Mouse (Mus musculus) CH12.LX (cell line): ENCODE measurements around the gene Pigo.

Source experiments
- CTCF ChIP-seq, 2 experiments: IDR thresholded peaks in 1 of 2; conservative IDR thresholded peaks in 1 of 2; 2 replicates each; pipeline ENCODE4 v1.5.1; 2011 to 2012; ENCODE audit warnings: low read depth in 2 of 2, low read length in 2 of 2, improper control_type of control experiment in 1 of 2, inconsistent platforms in 1 of 2, mild to moderate bottlenecking in 1 of 2, moderate library complexity in 1 of 2
- EP300 ChIP-seq: IDR thresholded peaks from 2 replicates; pipeline ENCODE4 v1.6.1; 2011; ENCODE audit warnings: low read length, improper control_type of control experiment
- JUND ChIP-seq: conservative IDR thresholded peaks from 2 replicates; pipeline ENCODE4 v1.6.1; 2011; ENCODE audit warnings: low read depth, low read length, improper control_type of control experiment
- MYC ChIP-seq: IDR thresholded peaks from 2 replicates; pipeline ENCODE4 v1.6.1; 2011; ENCODE audit warnings: low read depth, mild to moderate bottlenecking, improper control_type of control experiment, low read length
- NRF1 ChIP-seq: IDR thresholded peaks from 2 replicates; pipeline ENCODE4 v1.6.1; 2014; ENCODE audit warnings: low read depth, mild to moderate bottlenecking, inconsistent platforms, low read length, improper control_type of control experiment, moderate library complexity
- PAX5 ChIP-seq: IDR thresholded peaks from 2 replicates; pipeline ENCODE4 v1.6.1; 2012; ENCODE audit warnings: low read length, inconsistent platforms, mixed read lengths
- POLR2A ChIP-seq: IDR thresholded peaks from 2 replicates; pipeline ENCODE4 v1.6.1; 2011; ENCODE audit warnings: low read depth, mild to moderate bottlenecking, improper control_type of control experiment, low read length
- RAD21 ChIP-seq: IDR thresholded peaks from 2 replicates; pipeline ENCODE4 v1.6.1; 2011; ENCODE audit warnings: low read depth, mild to moderate bottlenecking, low read length, improper control_type of control experiment, moderate library complexity
- SIN3A ChIP-seq: IDR thresholded peaks from 2 replicates; pipeline ENCODE4 v1.6.1; 2012; ENCODE audit warnings: low read length, improper control_type of control experiment, inconsistent platforms
- TBP ChIP-seq: conservative IDR thresholded peaks from 2 replicates; pipeline ENCODE4 v1.6.1; 2011; ENCODE audit warnings: low read depth, low read length, improper control_type of control experiment
- TCF12 ChIP-seq: IDR thresholded peaks from 2 replicates; pipeline ENCODE4 v1.6.1; 2014; ENCODE audit warnings: low read depth, mild to moderate bottlenecking, inconsistent platforms, low read length, improper control_type of control experiment
- UBTF ChIP-seq: IDR thresholded peaks from 2 replicates; pipeline ENCODE4 v1.6.1; 2012; ENCODE audit warnings: low read depth, mild to moderate bottlenecking, inconsistent platforms, low read length, improper control_type of control experiment, moderate library complexity
- ZKSCAN1 ChIP-seq: IDR thresholded peaks from 2 replicates; pipeline ENCODE4 v1.6.1; 2012; ENCODE audit warnings: low read depth, inconsistent platforms, low read length, improper control_type of control experiment, borderline replicate concordance

- TF ChIP-seq POLR2A: no peak
- TF ChIP-seq RAD21: no peak
- TF ChIP-seq PAX5: no peak
- TF ChIP-seq MYC: no peak
- no peak for TF ChIP-seq SIN3A
- no peak for TF ChIP-seq UBTF
- no peak for TF ChIP-seq CTCF (conservative IDR thresholded peaks at IDR 0.05 in 1 of 2, IDR thresholded peaks at IDR 0.05 in 1 of 2; ENCODE audit: low read depth in 2 of 2, low read length in 2 of 2)
- no peak for TF ChIP-seq NRF1
- TF ChIP-seq TCF12: no peak
- TF ChIP-seq ZKSCAN1: no peak
- TF ChIP-seq EP300: no peak
- TF ChIP-seq JUND: no peak
- TF ChIP-seq TBP: no peak
Measured at GRCm38 (mm10) chr4:43024673-43025072, 946 bp downstream of the Pigo start.
